11 mouse cellular contexts compared by ENCODE assay signal in genomic region chr5:130950421-130950820, GRCm38 (mm10).
A peak's percentile ranks its signal among the peaks of the same experiment; 100 is the strongest.
DNase-seq lines count a peak whose midpoint lies in the region; ATAC-seq and TF ChIP-seq lines count a peak whose summit lies in the region.
"Had no signal": no experiment of that assay in that cellular context is flagged by ENCODE, and none has a peak within 500 bp of the region (broad histone marks: within the 10 kb centered on the region; RNA-seq: fewer than 3 reads in every experiment).

No protein-coding gene starts in this region.

- WGBS in embryonic facial prominence, embryonic 11.5 days, result 35% methylated on average over 4 of the region's 4 CpGs

- H3K36me3 ChIP-seq in embryonic facial prominence, embryonic 11.5 days (replicated peaks; ENCODE audit: control insufficient read depth, insufficient read depth, low read depth, low read length), result no peaks in the 10 kb centered on the region
- H3K36me3 ChIP-seq: midbrain, embryonic 12.5 days had no signal

- ATAC-seq in embryonic facial prominence, embryonic 11.5 days (replicated peaks; ENCODE audit: insufficient number of reproducible peaks, low FRiP score, low TSS enrichment, low read depth), result peak; percentile 67; the same call in 1 of the 2 replicates

- peak overlapping the region; percentile 41 for H3K27ac ChIP-seq in layer of hippocampus, adult 2 months
- no peak overlapping the region for H3K27ac ChIP-seq in embryonic facial prominence, embryonic 11.5 days (replicated peaks; ENCODE audit: low read depth, low read length)
- H3K27ac ChIP-seq: left cerebral cortex, adult 2 months; midbrain, embryonic 12.5 days had no signal

- no peak for TF ChIP-seq CTCF in layer of hippocampus, adult 2 months (conservative IDR thresholded peaks at IDR 0.05)

- H3K9me3 ChIP-seq in embryonic facial prominence, embryonic 11.5 days (replicated peaks; ENCODE audit: control insufficient read depth, low read length), result no peaks in the 10 kb centered on the region
- H3K9me3 ChIP-seq: midbrain, embryonic 12.5 days had no signal

- DNase-seq in adrenal gland, adult 2 months, result peak; percentile 52
- no peak for DNase-seq in adrenal gland, postnatal 4 days (ENCODE audit: low spot score in 2 of 2)
- no peak for DNase-seq in layer of hippocampus, adult 2 months (ENCODE audit: low spot score in 2 of 2)
- DNase-seq in layer of hippocampus, postnatal 10 days (ENCODE audit: low spot score in 2 of 2), result no peak
- peak; percentile 28 for DNase-seq in embryonic facial prominence, embryonic 11.5 days (ENCODE audit: low spot score)
- peak; percentile 15 for DNase-seq in retina, embryonic 14.5 days (ENCODE audit: low spot score)
- no peak for DNase-seq in layer of hippocampus, adult 9-10 months (ENCODE audit: low spot score)
- DNase-seq in Muller cell, postnatal 12 days (ENCODE audit: inconsistent ontology term), result no peak
- DNase-seq: gastrocnemius, postnatal 36 days had no signal

- H3K27me3 ChIP-seq in embryonic facial prominence, embryonic 11.5 days (ENCODE audit: control insufficient read depth, insufficient read depth, low read length), result no peaks in the 10 kb centered on the region
- H3K27me3 ChIP-seq: midbrain, embryonic 12.5 days had no signal

- H3K4me2 ChIP-seq in embryonic facial prominence, embryonic 11.5 days (ENCODE audit: low read depth, low read length), result no peak overlapping the region
- H3K4me2 ChIP-seq: midbrain, embryonic 12.5 days had no signal

- no peak overlapping the region for H3K9ac ChIP-seq in embryonic facial prominence, embryonic 11.5 days (replicated peaks; ENCODE audit: low read length)
- H3K9ac ChIP-seq: midbrain, embryonic 12.5 days had no signal

- no peaks in the 10 kb centered on the region for H3K4me1 ChIP-seq in embryonic facial prominence, embryonic 11.5 days (ENCODE audit: control insufficient read depth, insufficient read depth, low read length)
- H3K4me1 ChIP-seq: midbrain, embryonic 12.5 days had no signal

- no peak overlapping the region for H3K4me3 ChIP-seq in layer of hippocampus, adult 2 months
- no peak overlapping the region for H3K4me3 ChIP-seq in embryonic facial prominence, embryonic 11.5 days (ENCODE audit: low read depth, low read length)
- H3K4me3 ChIP-seq: left cerebral cortex, adult 2 months; midbrain, embryonic 12.5 days had no signal

Comparison
In these comparisons a context has a peak if more than half of its experiments do, and no peak if none do; other contexts are left out.
1. DNase-seq: peak in adrenal gland, adult 2 months (single experiment), embryonic facial prominence, embryonic 11.5 days (single experiment) and retina, embryonic 14.5 days (single experiment); none in adrenal gland, postnatal 4 days (0 of 2), layer of hippocampus, adult 2 months (0 of 2), layer of hippocampus, postnatal 10 days (0 of 2), layer of hippocampus, adult 9-10 months (single experiment) and Muller cell, postnatal 12 days (single experiment).